Mouse (Mus musculus) heart, embryonic 16.5 days (tissue): ENCODE measurements at regions not wholly inside any gene's neighbourhood (a gene's known extent, or its start where the extent isn't known, plus 50 kb on each side); places are given as distances from the start of the nearest gene placed in this dataset.

ENCODE experiments used
- ATAC-seq: fragments of 200-750 bp; cut with Nextera tagmentation; replicated peaks from 2 replicates; pipeline ENCODE4 v1.8.0; 2017; ENCODE audit warnings: moderate number of reproducible peaks; ENCODE audit not compliant: insufficient read depth, low FRiP score; ENCODE audit errors: extremely low read depth
- H3K27ac ChIP-seq: fragments of 300-500 bp; sonication (generic); 2 replicates; pipeline ENCODE4 v1.5.1; 2014; ENCODE audit warnings: mild to moderate bottlenecking, low read length, control low read depth, moderate library complexity
- H3K27me3 ChIP-seq: fragments of 300-500 bp; sonication (generic); 2 replicates; pipeline ENCODE4 v1.6.1; 2014; ENCODE audit warnings: low read length, mixed read lengths; ENCODE audit not compliant: control insufficient read depth, insufficient read depth
- H3K36me3 ChIP-seq: fragments of 300-500 bp; sonication (generic); 2 replicates; pipeline ENCODE4 v1.6.1; 2014; ENCODE audit not compliant: control insufficient read depth, insufficient read depth
- H3K4me1 ChIP-seq: fragments of 300-500 bp; sonication (generic); 2 replicates; pipeline ENCODE4 v1.6.1; 2014; ENCODE audit warnings: low read length, mixed read lengths; ENCODE audit not compliant: control insufficient read depth, insufficient read depth
- H3K4me2 ChIP-seq: fragments of 300-500 bp; sonication (generic); 2 replicates; pipeline ENCODE4 v1.6.1; 2014; ENCODE audit warnings: low read depth, mild to moderate bottlenecking, control low read depth, low read length
- H3K4me3 ChIP-seq: fragments of 300-500 bp; sonication (generic); 2 replicates; pipeline ENCODE4 v1.5.1; 2014; ENCODE audit warnings: mild to moderate bottlenecking, control low read depth, low read length
- H3K9ac ChIP-seq: fragments of 300-500 bp; sonication (generic); 2 replicates; pipeline ENCODE4 v1.6.1; 2014; ENCODE audit warnings: low read length, control low read depth
- H3K9me3 ChIP-seq: fragments of 300-500 bp; sonication (generic); replicated peaks from 2 replicates; pipeline ENCODE4 v1.6.1; 2016; ENCODE audit warnings: low read length; ENCODE audit not compliant: control insufficient read depth
- WGBS: fragments of 180-500 bp; shearing (Covaris S2); extraction: QIAGEN DNeasy Blood & Tissue Kit; methylation state at CpG from one replicate; pipeline ENCODE4 v1.1.7; 2014; 5-methylcytosine and 5-hydroxymethylcytosine counted together

DNA sequence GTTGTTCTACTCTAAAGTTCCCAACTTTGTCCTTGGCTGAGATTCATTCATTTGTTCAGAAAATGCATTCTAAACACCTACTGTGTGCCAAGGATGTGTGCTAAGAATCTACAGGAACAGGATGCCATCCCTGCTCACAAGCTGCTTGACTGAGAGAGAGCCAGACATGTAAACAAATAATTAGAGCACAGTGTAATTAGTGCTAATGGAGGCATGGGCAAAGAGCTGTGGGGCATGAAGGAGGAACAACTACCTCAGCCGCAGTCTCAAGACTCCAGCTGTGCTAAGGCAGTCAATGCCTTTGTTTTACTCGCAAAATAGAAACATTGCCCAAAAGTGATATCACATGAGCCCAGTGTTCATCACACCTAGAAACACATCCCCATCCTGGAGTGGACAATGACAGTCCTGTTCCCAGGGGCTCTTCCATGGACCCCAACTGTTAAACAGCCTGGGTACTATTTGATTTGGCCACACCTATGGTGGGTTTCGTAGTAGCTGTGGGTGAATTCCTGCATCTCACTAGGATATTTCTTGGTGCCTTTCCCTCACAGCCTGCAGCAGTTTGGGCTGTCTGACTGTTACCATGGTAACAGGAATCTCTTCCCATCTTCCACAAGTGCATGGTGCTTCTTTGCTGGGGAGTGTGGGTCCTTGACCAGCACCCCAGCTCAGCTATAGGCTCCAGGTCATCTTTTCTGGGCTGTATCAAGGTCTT lies 125.9 kb upstream of the 1700012A03Rik start:
- Histone ChIP-seq H3K4me3 (no peak overlapping the region), H3K4me1 (no peaks in the 10 kb centered on the region), H3K36me3 (no peaks in the 10 kb centered on the region), H3K27ac (no peak overlapping the region), H3K9me3 (no peaks in the 10 kb centered on the region), H3K4me2 (no peak overlapping the region), H3K9ac (no peak overlapping the region), H3K27me3 (no peaks in the 10 kb centered on the region)
- 79% methylated on average over 3 of the region's 3 CpGs for WGBS
- ATAC-seq: no peak

DNA sequence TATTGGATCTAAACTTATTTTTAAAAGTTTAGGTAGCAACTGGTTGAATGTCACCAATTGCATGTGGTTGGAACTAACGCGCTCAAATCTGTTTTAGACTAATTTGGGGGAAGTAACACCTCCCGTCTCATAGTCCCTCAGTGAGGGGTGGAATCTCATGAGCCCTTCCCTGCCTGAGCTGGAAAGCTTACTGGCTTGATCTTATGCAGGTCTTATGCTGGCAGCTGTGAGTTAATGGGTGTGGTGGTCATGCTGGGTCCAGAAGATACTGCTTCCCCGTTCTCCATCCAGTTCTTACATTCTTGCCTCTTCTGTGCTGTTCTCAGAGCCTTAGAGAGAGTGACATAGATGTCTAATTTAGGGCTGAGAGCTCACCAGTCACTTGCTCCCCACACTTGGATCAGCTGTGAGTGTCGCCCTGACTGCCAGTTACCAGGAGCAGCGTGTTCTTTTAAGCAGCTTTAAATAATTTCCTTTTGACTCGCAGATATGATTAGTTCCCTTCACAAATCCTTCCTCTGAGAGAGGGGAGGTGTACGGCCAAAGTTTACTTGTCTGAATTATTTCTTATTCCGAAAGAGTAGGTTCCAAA lies 128.4 kb upstream of the 1700012A03Rik start:
- H3K4me3 ChIP-seq: no peak overlapping the region
- no peaks in the 10 kb centered on the region for H3K4me1 ChIP-seq
- H3K9me3 ChIP-seq: no peaks in the 10 kb centered on the region
- WGBS: 80% methylated on average over 9 of the region's 9 CpGs
- no peak overlapping the region for H3K4me2 ChIP-seq
- H3K9ac ChIP-seq: no peak overlapping the region
- no peaks in the 10 kb centered on the region for H3K36me3 ChIP-seq
- no peak overlapping the region for H3K27ac ChIP-seq
- H3K27me3 ChIP-seq: no peaks in the 10 kb centered on the region
- no peak for ATAC-seq

DNA sequence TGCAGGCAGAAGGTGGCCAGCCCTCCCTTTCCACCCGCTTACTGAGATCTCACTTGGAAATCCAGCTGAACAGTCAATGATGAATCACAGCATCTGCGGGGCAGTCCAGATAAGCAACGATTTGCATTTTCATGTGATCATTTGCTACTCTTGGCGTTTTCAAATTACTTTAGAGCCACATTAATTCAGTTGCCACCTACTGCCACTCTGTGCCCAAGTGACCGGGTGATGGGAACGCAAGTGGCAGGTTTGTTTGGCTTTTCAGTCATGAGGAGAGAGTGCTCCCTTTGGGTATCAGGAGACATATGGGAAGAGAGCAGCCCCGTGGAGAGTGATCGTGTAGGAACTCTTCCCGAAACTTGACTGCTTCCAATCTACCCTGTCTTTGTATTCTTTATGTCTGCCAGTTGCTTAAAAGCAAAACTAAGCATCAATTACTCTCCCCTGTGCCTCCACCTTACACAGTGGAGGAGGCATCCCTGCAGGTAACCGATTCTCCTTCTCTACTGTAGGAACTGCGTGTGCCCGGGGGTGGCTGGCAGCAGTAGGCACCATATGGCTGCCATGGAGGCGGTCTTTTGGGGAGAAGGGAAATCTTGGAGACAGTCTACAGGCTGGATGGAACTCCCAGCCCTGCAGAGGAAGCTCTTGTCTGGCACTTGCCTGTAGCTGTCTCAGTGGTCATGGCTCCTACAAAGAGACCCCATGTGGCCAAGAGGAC lies 132.5 kb upstream of the 1700012A03Rik start:
- H3K27ac ChIP-seq: no peak overlapping the region
- H3K27me3 ChIP-seq: no peaks in the 10 kb centered on the region
- H3K4me1 ChIP-seq: no peaks in the 10 kb centered on the region
- no peak for ATAC-seq
- no peaks in the 10 kb centered on the region for H3K9me3 ChIP-seq
- H3K9ac ChIP-seq: no peak overlapping the region
- H3K36me3 ChIP-seq: no peaks in the 10 kb centered on the region
- no peak overlapping the region for H3K4me3 ChIP-seq
- no peak overlapping the region for H3K4me2 ChIP-seq
- WGBS: 79% methylated on average over 13 of the region's 13 CpGs

DNA sequence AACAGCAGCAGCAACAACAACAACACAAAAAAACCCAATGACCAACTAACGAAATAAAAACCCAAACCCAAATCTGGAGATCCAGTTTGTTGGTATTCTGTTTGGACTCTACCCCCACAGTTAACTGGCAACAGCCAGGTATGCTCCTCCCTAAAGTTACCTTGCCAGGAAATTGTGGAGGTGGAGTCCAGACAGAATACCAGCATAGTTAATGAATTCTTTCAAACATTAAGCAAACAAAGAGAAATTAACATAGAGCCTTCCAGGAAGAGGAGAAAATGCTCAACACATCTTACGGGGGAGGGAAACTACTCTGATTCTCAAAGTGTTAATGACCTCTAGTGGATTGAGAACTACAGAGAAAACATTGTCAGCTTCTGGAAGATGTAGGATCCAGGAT lies 148.3 kb upstream of the 1700012A03Rik start:
- no peak overlapping the region for H3K4me3 ChIP-seq
- 66% methylated on average over 2 of the region's 2 CpGs for WGBS
- no peaks in the 10 kb centered on the region for H3K4me1 ChIP-seq
- H3K27me3 ChIP-seq: no peaks in the 10 kb centered on the region
- no peak overlapping the region for H3K9ac ChIP-seq
- no peaks in the 10 kb centered on the region for H3K36me3 ChIP-seq
- no peak overlapping the region for H3K27ac ChIP-seq
- no peak for ATAC-seq
- no peak overlapping the region for H3K4me2 ChIP-seq
- H3K9me3 ChIP-seq: no peaks in the 10 kb centered on the region

DNA sequence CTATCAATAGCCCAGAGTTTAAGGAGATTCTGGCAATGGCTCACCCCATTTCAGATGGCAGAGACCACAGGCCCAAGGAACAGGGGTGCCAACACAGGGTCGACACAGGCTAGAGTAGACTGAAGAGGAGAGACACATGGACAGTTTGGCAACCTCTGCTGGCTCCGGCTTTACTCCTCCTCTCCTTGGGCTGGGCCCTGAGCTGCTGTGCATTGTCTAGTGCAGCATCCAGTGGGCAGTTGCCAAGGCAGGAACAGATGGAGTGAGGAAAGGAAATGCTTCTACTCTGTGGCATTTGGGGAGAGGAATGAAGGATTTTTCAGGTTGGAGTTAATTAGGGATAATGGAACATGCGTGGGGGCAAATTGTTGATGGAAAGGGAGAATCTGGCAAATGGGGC lies 151.0 kb upstream of the 1700012A03Rik start:
- Histone ChIP-seq H3K4me3 (no peak overlapping the region), H3K27ac (no peak overlapping the region), H3K4me2 (no peak overlapping the region), H3K9me3 (no peaks in the 10 kb centered on the region), H3K36me3 (no peaks in the 10 kb centered on the region), H3K27me3 (no peaks in the 10 kb centered on the region), H3K9ac (no peak overlapping the region), H3K4me1 (no peaks in the 10 kb centered on the region)
- WGBS: 73% methylated on average over 3 of the region's 3 CpGs
- ATAC-seq: no peak

DNA sequence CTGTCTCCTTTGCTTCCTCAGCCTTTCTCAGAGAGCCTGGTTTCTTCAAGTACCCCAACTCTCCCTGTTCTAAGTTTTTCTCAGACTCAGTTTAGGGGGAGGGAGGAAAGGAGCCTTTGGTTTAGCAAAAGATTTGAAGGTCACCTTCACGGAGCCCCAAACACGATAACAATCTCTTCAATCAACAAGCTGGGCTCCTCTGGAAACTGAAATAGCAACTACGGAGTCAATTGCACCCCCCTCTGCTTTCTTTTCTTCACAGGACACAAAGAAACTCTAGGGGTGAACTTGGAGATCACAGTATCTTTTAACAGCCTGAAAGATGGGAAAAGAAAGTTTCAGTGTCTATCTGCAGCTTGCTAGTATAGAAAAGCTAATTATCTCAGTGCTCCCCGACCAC lies 151.4 kb upstream of the 1700012A03Rik start:
- no peak for ATAC-seq

DNA sequence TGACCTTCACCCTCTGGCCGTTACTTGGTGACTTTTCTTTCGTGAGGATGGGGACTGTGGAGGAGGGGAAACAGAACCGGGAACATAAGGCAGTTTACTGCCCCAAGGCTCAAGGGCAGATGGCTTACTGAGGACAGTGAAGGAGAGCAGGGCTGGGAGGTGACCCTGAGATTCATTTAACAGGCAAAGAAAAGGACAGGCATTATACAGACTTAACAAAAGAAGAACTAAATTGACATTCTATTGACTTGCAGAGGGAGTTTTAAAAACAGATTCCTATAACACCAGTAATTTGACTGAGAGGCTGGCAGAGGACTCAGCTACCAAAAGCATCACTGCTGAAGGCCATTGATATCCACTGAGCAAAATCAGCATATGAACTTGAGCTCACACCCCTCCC lies 153.0 kb upstream of the 1700012A03Rik start:
- ATAC-seq: no peak

More for the DNA sequence above, 151.4 kb upstream of the 1700012A03Rik start:
- 31% methylated on average over 4 of the region's 4 CpGs for WGBS
- Histone ChIP-seq H3K9me3 (no peaks in the 10 kb centered on the region), H3K36me3 (no peaks in the 10 kb centered on the region), H3K9ac (no peak overlapping the region), H3K27ac (no peak overlapping the region), H3K4me2 (no peak overlapping the region), H3K27me3 (no peaks in the 10 kb centered on the region), H3K4me1 (no peaks in the 10 kb centered on the region), H3K4me3 (no peak overlapping the region)

DNA sequence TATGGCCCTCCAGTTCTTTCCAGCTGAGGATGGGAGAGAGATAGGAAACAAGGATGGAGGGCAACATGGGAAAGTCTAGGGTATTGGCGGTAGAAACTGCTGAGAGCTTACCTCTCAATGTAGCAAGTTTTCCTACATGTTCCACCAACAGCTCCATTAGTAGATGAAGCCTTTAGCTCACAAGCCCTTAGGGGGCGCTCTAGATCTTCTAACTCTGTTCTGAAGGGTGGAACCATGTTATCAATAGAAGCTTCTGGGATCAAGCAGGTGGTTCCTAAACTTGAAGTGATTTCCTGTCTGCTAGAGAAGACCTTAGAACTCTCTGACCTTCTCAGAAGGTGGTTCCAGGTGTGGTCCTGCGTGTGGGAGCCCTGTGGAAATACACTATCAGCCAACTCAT lies 154.2 kb upstream of the 1700012A03Rik start:
- Histone ChIP-seq H3K4me3 (no peak overlapping the region), H3K9me3 (no peaks in the 10 kb centered on the region), H3K9ac (no peak overlapping the region), H3K36me3 (no peaks in the 10 kb centered on the region), H3K27me3 (no peaks in the 10 kb centered on the region), H3K27ac (no peak overlapping the region), H3K4me1 (no peaks in the 10 kb centered on the region), H3K4me2 (no peak overlapping the region)
- 57% methylated on average over 3 of the region's 3 CpGs for WGBS
- ATAC-seq: no peak

More for the DNA sequence above, 153.0 kb upstream of the 1700012A03Rik start:
- no peak overlapping the region for H3K4me3 ChIP-seq
- H3K4me2 ChIP-seq: no peak overlapping the region
- H3K27me3 ChIP-seq: no peaks in the 10 kb centered on the region
- H3K4me1 ChIP-seq: no peaks in the 10 kb centered on the region
- H3K9me3 ChIP-seq: no peaks in the 10 kb centered on the region
- H3K27ac ChIP-seq: no peak overlapping the region
- 57% methylated on average over 3 of the region's 3 CpGs for WGBS
- no peak overlapping the region for H3K9ac ChIP-seq
- no peaks in the 10 kb centered on the region for H3K36me3 ChIP-seq

DNA sequence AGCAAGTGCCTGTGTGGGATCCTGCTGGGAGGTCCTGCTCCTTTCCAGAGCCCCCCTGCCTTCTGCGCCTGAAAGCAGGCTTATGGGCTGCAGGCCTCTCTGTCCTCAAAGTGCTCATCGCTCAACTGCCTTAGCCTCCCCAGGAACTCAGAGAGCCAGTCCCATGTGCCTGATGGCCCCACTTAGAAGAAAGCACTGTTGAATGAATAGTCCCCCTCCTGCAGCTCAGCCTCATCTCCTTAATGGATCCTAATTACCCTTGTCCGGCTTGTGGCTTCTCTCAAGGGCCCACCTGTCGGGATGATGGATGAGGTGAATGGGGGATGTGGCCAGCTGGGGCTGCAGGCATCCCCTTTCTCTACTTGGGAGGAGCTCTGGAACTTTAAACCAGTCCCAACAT lies 163.1 kb upstream of the 1700012A03Rik start:
- no peak overlapping the region for H3K4me3 ChIP-seq
- no peaks in the 10 kb centered on the region for H3K9me3 ChIP-seq
- H3K36me3 ChIP-seq: no peaks in the 10 kb centered on the region
- WGBS: 9% methylated on average over 4 of the region's 4 CpGs
- ATAC-seq: no peak
- no peak overlapping the region for H3K9ac ChIP-seq
- H3K27ac ChIP-seq: no peak overlapping the region
- no peaks in the 10 kb centered on the region for H3K27me3 ChIP-seq
- H3K4me1 ChIP-seq: no peaks in the 10 kb centered on the region
- no peak overlapping the region for H3K4me2 ChIP-seq
